Mouse (Mus musculus) MEL (cell line): ENCODE results near the gene Sec16b.

Experiments
- CTCF ChIP-seq, 3 experiments: IDR thresholded peaks in 2 of 3; conservative IDR thresholded peaks in 1 of 3; 2 replicates each; pipeline ENCODE4 v1.5.1; 2011 to 2012; ENCODE audit warnings: low read length in 3 of 3, low read depth in 2 of 3, mild to moderate bottlenecking in 2 of 3, improper control_type of control experiment in 1 of 3, inconsistent platforms in 1 of 3, mixed read lengths in 1 of 3, moderate library complexity in 1 of 3; ENCODE audit not compliant: control insufficient read depth in 1 of 3, insufficient read depth in 1 of 3, poor library complexity in 1 of 3, severe bottlenecking in 1 of 3
- ELF1 ChIP-seq: IDR thresholded peaks from 2 replicates; pipeline ENCODE4 v1.6.1; 2014; ENCODE audit warnings: low read depth, mild to moderate bottlenecking, inconsistent platforms, low read length, improper control_type of control experiment, moderate library complexity
- MEF2A ChIP-seq: IDR thresholded peaks from 2 replicates; pipeline ENCODE4 v1.6.1; 2014; ENCODE audit warnings: low read depth, mild to moderate bottlenecking, inconsistent platforms, low read length, improper control_type of control experiment; ENCODE audit not compliant: poor library complexity, insufficient replicate concordance, severe bottlenecking; ENCODE audit errors: extremely low read depth
- MYB ChIP-seq: IDR thresholded peaks from 2 replicates; pipeline ENCODE4 v1.6.1; 2011; ENCODE audit warnings: mild to moderate bottlenecking, low read depth, low read length, improper control_type of control experiment
- MYC ChIP-seq: IDR thresholded peaks from 2 replicates; pipeline ENCODE4 v1.6.1; 2011; ENCODE audit warnings: low read depth, mild to moderate bottlenecking, low read length, improper control_type of control experiment, moderate library complexity
- POLR2A ChIP-seq, 2 experiments: IDR thresholded peaks; 2 replicates each; pipeline ENCODE4 v1.6.1; 2011 to 2012; ENCODE audit warnings: low read length in 2 of 2, mild to moderate bottlenecking in 2 of 2, control low read depth in 1 of 2, improper control_type of control experiment in 1 of 2, low read depth in 1 of 2, moderate library complexity in 1 of 2; ENCODE audit not compliant: control insufficient read depth in 1 of 2, insufficient read depth in 1 of 2, poor library complexity in 1 of 2
- RCOR1 ChIP-seq: IDR thresholded peaks from 2 replicates; pipeline ENCODE4 v1.6.1; 2012; ENCODE audit warnings: low read depth, mild to moderate bottlenecking, inconsistent platforms, low read length, improper control_type of control experiment
- SMC3 ChIP-seq: IDR thresholded peaks from 2 replicates; pipeline ENCODE4 v1.6.1; 2011; ENCODE audit warnings: low read depth, low read length, improper control_type of control experiment
- TAL1 ChIP-seq: IDR thresholded peaks from 2 replicates; pipeline ENCODE4 v1.6.1; 2012; ENCODE audit warnings: mild to moderate bottlenecking, inconsistent platforms, low read length, moderate library complexity, mixed read lengths
- ZKSCAN1 ChIP-seq: IDR thresholded peaks from 2 replicates; pipeline ENCODE4 v1.6.1; 2012; ENCODE audit warnings: low read depth, mild to moderate bottlenecking, inconsistent platforms, low read length, improper control_type of control experiment, moderate library complexity

DNA sequence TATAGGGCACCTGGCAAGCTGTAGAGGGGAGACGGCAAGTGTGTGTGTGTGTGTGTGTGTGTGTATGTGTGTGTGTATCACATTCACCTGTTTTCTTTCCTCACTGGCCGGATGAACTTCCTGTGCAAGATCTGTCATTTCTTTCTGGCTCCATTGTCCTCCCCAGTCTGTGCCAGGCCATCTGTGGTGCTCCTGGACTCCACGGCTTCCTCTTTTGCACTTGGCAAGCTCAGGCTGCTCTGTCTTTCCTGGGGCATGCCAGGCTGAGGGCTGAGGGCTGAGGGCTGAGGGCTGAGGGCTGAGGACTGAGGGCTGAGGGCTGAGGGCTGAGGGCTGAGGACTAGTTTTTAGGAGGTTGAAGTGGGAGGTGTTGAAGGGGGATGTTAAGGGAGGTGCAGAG lies 47.6 kb downstream of the Sec16b start:
- TF ChIP-seq RCOR1, result no peak
- TF ChIP-seq ELF1, result no peak
- no peak for TF ChIP-seq ZKSCAN1
- no peak for TF ChIP-seq MEF2A
- TF ChIP-seq CTCF (IDR thresholded peaks at IDR 0.05 in 2 of 3, conservative IDR thresholded peaks at IDR 0.05 in 1 of 3; ENCODE audit: control insufficient read depth in 1 of 3, insufficient read depth in 1 of 3, low read depth in 2 of 3, low read length in 3 of 3, poor library complexity in 1 of 3, severe bottlenecking in 1 of 3), result no peak
- no peak for TF ChIP-seq MYB
- no peak for TF ChIP-seq POLR2A (IDR thresholded peaks at IDR 0.05; ENCODE audit: control insufficient read depth in 1 of 2, insufficient read depth in 1 of 2, low read depth in 1 of 2, low read length in 2 of 2, poor library complexity in 1 of 2)
- TF ChIP-seq TAL1, result no peak
- no peak for TF ChIP-seq MYC
- TF ChIP-seq SMC3, result no peak
